Mouse (Mus musculus) megakaryocyte progenitor cell, adult 5-6 weeks (primary cell): Measurements from ENCODE around the gene Rpl21. TPM values are rescaled to one million over a fixed set of nuclear protein-coding genes. Genes with fewer than 3 reads are reported as not detected.

Experiments used
- ATAC-seq: replicated peaks from 2 replicates; pipeline ENCODE4 v1.8.0; 2016; ENCODE audit warnings: mild to moderate bottlenecking, moderate TSS enrichment, inconsistent platforms; ENCODE audit not compliant: poor library complexity
- total RNA-seq, 2 experiments: library from RNA; stranded (forward) in 1 of 2; stranded (reverse) in 1 of 2; fragments of 157-497, 149-512 nt in 1 of 2; fragments of 200-1000 nt in 1 of 2; gene quantifications; 2 replicates each; pipeline versions ENCODE4 v1.2.3 to v1.2.4; 2015 to 2017

Rpl21 gene
- total RNA-seq, 2 experiments from 2014 or later: 2,136 to 2,819 TPM

DNA sequence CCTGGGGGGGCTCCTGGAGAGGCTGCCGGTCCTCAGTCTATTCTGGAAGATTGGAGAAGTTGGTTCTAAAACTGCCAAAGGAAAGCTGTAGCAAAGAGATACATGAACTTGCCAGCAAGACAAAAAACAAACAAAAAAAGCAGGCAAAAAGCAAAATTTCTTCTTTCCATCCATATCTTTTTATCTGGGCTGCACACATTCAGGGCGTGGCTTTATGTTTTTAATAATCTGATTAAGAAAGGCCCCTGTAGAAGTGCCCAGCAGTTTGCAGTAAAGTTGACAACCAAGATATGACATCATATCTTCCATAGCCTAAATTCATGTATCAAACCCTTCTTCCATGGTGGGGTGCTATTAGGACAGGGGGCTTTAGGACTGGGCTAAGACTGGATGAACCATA is 33.6 kb downstream of the Rpl21 start:
- peak; percentile 57 for ATAC-seq

DNA sequence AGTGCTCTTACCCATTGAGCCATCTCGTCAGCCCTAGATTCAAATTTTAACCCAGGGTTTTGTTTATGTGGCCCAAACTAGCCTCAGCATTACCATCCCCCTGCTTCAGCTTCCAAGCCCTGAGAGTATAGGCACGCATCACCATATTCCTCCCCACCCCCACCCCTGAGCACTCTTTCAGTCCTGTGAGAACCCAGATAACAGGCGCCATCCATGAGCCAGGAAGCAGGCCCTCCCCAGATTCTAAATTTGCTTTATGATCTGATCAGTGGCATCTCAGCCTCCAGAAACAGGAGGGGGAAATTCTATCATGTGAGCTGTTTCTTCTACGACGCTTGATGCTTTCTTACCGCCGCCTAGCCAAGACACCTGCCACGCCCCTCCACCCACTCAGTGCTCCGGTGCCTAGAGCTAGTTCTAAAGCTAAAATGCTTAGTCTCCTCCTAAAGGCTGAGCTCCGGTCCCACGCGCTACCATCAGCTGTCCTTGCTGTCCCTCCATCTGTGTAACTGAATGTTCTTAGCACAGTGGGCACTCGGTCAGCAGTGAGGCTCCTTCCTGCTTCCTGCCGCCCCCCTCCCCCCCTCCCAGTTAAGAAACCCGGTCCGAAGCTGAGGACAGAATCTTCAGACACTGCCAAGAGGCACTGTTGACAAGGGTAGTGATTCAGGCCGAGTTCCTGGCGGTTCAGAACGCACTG is 34.7 kb downstream of the Rpl21 start:
- ATAC-seq: peak; percentile 83

- no peak for ATAC-seq
Measured at GRCm38 (mm10) chr5:146867946-146868314, 35.2 kb downstream of the Rpl21 start.

DNA sequence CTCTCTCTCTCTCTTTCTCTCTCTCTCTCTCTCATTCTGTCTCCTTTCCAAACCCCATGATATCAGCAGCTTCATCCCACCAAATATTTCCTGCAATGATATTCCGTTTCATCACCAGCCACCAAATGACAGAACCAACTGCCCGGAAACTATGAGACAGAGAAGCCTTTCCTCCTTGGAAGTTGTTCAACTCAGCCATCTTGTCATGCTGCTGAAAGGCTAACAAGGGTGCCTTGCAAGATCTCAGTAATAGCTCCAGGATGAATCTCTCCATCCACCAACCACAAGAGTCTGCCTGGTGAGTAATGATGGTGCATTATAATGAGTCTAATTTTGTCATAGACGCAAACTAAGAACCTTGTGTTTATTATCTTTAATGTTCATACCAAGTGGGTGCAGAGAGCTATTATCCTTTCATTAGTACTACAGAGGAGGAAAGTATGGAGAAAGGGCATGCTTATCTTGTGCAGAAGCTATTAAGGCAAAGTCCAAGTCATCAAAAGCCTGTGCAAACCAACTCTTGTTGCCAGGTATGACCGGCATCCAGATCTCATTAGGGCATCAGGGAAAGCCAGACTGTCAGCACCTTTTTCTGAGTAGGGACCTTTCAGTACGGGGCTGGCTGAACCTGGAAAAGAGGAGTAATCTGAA is 40.4 kb downstream of the Rpl21 start:
- no peak for ATAC-seq

- no peak for ATAC-seq
Measured at GRCm38 (mm10) chr5:146876024-146876423, 43.3 kb downstream of the Rpl21 start.

- peak; percentile 61; the same call in 1 of the 2 replicates for ATAC-seq
Measured at GRCm38 (mm10) chr5:146877882-146878281, 45.2 kb downstream of the Rpl21 start.

- ATAC-seq: peak; percentile 82
Measured at GRCm38 (mm10) chr5:146882261-146882660, 49.6 kb downstream of the Rpl21 start.

DNA sequence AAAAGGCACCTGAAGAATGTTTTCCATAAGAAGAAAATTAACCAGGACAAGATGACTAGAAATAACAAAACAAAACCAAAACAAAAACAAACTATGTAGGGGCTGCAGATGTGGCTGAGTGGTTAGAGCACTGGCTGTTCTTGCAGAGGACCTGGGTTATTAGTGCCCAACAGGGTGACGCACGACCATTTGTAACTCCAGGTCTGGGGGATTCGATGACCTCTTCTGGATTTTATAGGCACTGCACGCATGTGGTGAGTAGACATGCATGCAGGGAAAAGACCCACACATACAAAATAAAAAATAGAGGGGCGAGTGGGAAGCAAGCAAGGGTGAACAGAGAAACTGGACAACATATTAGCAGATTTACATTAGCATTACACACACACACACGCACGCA is 50.4 kb downstream of the Rpl21 start:
- ATAC-seq: peak; percentile 56; the same call in 1 of the 2 replicates

DNA sequence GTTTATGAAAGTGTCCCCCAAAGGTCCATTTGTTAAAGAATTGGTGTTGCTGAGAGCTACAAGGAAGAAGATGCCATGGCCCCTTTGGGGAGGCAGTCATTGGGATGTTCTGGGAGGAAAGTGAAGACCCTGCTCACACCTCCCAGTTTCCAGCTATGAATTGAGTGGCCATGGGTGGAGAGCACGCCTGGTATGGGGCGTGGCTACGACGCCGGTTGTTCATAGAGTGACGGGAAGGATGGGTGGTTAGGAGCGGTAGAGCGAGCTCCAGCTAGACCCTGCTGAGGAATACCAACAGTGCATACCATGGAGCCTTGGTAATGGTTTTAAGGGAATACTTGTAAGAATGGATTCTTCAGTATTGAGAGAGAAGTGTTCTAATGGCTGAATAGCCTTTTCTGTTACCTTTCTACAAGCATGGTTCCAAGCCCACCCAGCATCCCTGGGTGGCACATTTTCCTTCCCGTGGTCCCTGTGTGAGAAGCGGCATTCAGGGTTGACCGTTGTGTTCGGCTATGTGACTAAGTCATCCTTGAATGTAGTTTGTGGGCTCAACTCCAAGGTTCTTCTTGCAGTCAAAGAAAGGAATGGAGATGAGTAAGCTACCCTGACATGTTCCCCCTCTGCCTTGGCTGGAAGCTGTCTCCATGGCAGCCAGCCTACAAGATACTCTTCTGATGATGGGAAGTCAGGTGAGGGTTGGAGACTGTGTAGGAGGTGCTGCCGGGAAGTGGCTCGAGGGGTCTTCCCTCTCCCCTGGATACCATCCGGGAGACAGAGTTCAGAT is 51.0 kb downstream of the Rpl21 start:
- no peak for ATAC-seq

Other genes with a start within 250 kb of the Rpl21 start
- not detected in 2 replicates for gene Gpr12, start 247.7 kb upstream of the Rpl21 start, total RNA-seq (2015)
- gene Gpr12, start 247.7 kb upstream of the Rpl21 start, total RNA-seq (2017): not detected in 2 replicates
- 14.2 and 16.4 TPM in 2 replicates for gene Usp12, start 37.9 kb upstream of the Rpl21 start, total RNA-seq (2015)
- 35.3 and 50.1 TPM in 2 replicates for gene Usp12, start 37.9 kb upstream of the Rpl21 start, total RNA-seq (2017)
- gene Rasl11a, start 12.2 kb downstream of the Rpl21 start, total RNA-seq (2015): 0.47 TPM in 1 of 2 replicates, not detected in the other
- not detected in 2 replicates for gene Rasl11a, start 12.2 kb downstream of the Rpl21 start, total RNA-seq (2017)
- gene Gtf3a, start 115.8 kb downstream of the Rpl21 start, total RNA-seq (2015): 115 and 127 TPM in 2 replicates
- 162 and 163 TPM in 2 replicates for gene Gtf3a, start 115.8 kb downstream of the Rpl21 start, total RNA-seq (2017)
- gene Mtif3, start 130.9 kb downstream of the Rpl21 start, total RNA-seq (2015): 8.5 and 14.5 TPM in 2 replicates
- 27.3 and 38.0 TPM in 2 replicates for gene Mtif3, start 130.9 kb downstream of the Rpl21 start, total RNA-seq (2017)
- gene Lnx2, start 243.7 kb downstream of the Rpl21 start, total RNA-seq (2015): 11.9 and 12.0 TPM in 2 replicates
- 5.1 and 5.2 TPM in 2 replicates for gene Lnx2, start 243.7 kb downstream of the Rpl21 start, total RNA-seq (2017)
- 160 and 162 TPM in 2 replicates for gene Polr1d, start 244.2 kb downstream of the Rpl21 start, total RNA-seq (2015)
- gene Polr1d, start 244.2 kb downstream of the Rpl21 start, total RNA-seq (2017): 131 and 134 TPM in 2 replicates